Mouse (Mus musculus): ENCODE measurements around the gene Il27ra.

- no peak for TF ChIP-seq POLR2A (IDR thresholded peaks at IDR 0.05; ENCODE audit: insufficient read depth, low read depth, low read length)
- TF ChIP-seq EP300 (IDR thresholded peaks at IDR 0.05; ENCODE audit: insufficient read depth, low read depth, low read length): no peak
Measured at GRCm38 (mm10) chr8:84065457-84066072, 23.2 kb upstream of the Il27ra start.

Data from heart, adult 2 months (tissue).